Mouse (Mus musculus) bone marrow macrophage, adult 2 months (primary cell): ENCODE results near the gene Zfp120. TPM values are rescaled to one million over a fixed set of nuclear protein-coding genes. Genes with fewer than 3 reads are reported as not detected.
"Not testable (repeated sequence)": the region's sequence is repeated elsewhere in the genome, so short reads cannot be mapped to it uniquely, and the experiment has no call there.

Source experiments
- H3K27ac ChIP-seq: 2 replicates; pipeline ENCODE4 v1.5.1; 2012; ENCODE audit warnings: low read depth, low read length; ENCODE audit not compliant: insufficient read depth
- H3K4me1 ChIP-seq: 2 replicates; pipeline ENCODE4 v1.6.1; 2012; ENCODE audit warnings: low read length; ENCODE audit not compliant: control insufficient read depth, insufficient read depth
- H3K4me3 ChIP-seq: 2 replicates; pipeline ENCODE4 v1.5.1; 2012; ENCODE audit warnings: mild to moderate bottlenecking, low read length, moderate library complexity; ENCODE audit not compliant: insufficient read depth
- CTCF ChIP-seq: IDR thresholded peaks from 2 replicates; pipeline ENCODE4 v1.5.1; 2012; ENCODE audit warnings: low read depth, mild to moderate bottlenecking, low read length, moderate library complexity
- POLR2A ChIP-seq: IDR thresholded peaks from 2 replicates; pipeline ENCODE4 v1.6.1; 2012; ENCODE audit warnings: mild to moderate bottlenecking, low read depth, low read length, borderline replicate concordance
- polyA plus RNA-seq: library from polyadenylated mRNA; stranded (reverse); fragments of >200 nt; gene quantifications from 2 replicates; pipeline ENCODE4 v1.2.4, GENCODE M21; 2012; ENCODE audit not compliant: missing spikeins, insufficient read depth, insufficient read length

Gene Zfp120
- polyA plus RNA-seq = 21.0 and 21.5 TPM in 2 replicates

- peak within 1 kb of the TSS; percentile 97 for H3K4me3 ChIP-seq
- TF ChIP-seq POLR2A (no peak), CTCF (no peak)
- H3K27ac ChIP-seq = peak within 1 kb of the TSS; percentile 89
- H3K4me1 ChIP-seq = peaks cover 6% of the 10 kb centered on the region
Observed at GRCm38 (mm10) chr2:150136435-150136897, at the start of gene Zfp120. TSS of gene Zfp120 (minus strand) at chr2:150136708.

- H3K4me3 ChIP-seq, H3K4me1 ChIP-seq: not testable (repeated sequence)
Observed at GRCm38 (mm10) chr2:150181570-150181999, 45.1 kb upstream of the Zfp120 start, which contains the start of gene Gm14139. TSS of gene Gm14139 (plus strand) at chr2:150181755.

GRCm38 (mm10) chr2:150181046-150181445, 44.5 kb upstream of the Zfp120 start:
- not testable (repeated sequence) for H3K4me3 ChIP-seq, H3K27ac ChIP-seq, H3K4me1 ChIP-seq

More at GRCm38 (mm10) chr2:150181570-150181999, 45.1 kb upstream of the Zfp120 start, which contains the start of gene Gm14139:
- H3K27ac ChIP-seq = not testable (repeated sequence)

GRCm38 (mm10) chr2:150179579-150179978, 43.1 kb upstream of the Zfp120 start, which contains the start of gene Gm10770:
TSS of gene Gm10770 (minus strand) at chr2:150179679.
- H3K4me3 ChIP-seq, H3K4me1 ChIP-seq, H3K27ac ChIP-seq: not testable (repeated sequence)

- Histone ChIP-seq H3K4me1 (no peaks in the 10 kb centered on the region), H3K27ac (no peak overlapping the region), H3K4me3 (no peak overlapping the region)
- TF ChIP-seq CTCF (no peak), POLR2A (no peak)
Observed at GRCm38 (mm10) chr2:150173833-150174232, 37.3 kb upstream of the Zfp120 start.

GRCm38 (mm10) chr2:150166703-150167102, 30.2 kb upstream of the Zfp120 start:
- Histone ChIP-seq H3K4me3 (no peak overlapping the region), H3K27ac (no peak overlapping the region), H3K4me1 (no peaks in the 10 kb centered on the region)
- TF ChIP-seq CTCF = no peak
- TF ChIP-seq POLR2A = no peak

- TF ChIP-seq CTCF = no peak
- TF ChIP-seq POLR2A = no peak
- peaks cover 6% of the 10 kb centered on the region for H3K4me1 ChIP-seq
- no peak overlapping the region for H3K4me3 ChIP-seq
- H3K27ac ChIP-seq = no peak overlapping the region
Observed at GRCm38 (mm10) chr2:150132773-150133172, 3.7 kb downstream of the Zfp120 start.

GRCm38 (mm10) chr2:150132002-150132401, 4.5 kb downstream of the Zfp120 start:
- H3K27ac ChIP-seq, H3K4me1 ChIP-seq, H3K4me3 ChIP-seq: not testable (repeated sequence)

- TF ChIP-seq CTCF (no peak), POLR2A (no peak)
- Histone ChIP-seq H3K27ac (no peak overlapping the region), H3K4me3 (no peak overlapping the region), H3K4me1 (no peaks in the 10 kb centered on the region)
Observed at GRCm38 (mm10) chr2:150111247-150111912, 25.1 kb downstream of the Zfp120 start.

- H3K4me3 ChIP-seq, H3K27ac ChIP-seq, H3K4me1 ChIP-seq: not testable (repeated sequence)
Observed at GRCm38 (mm10) chr2:150099618-150100017, 36.9 kb downstream of the Zfp120 start.

Other genes with a start within 250 kb of the Zfp120 start
- not detected in 2 replicates for gene Gm10770, start 43.0 kb upstream of the Zfp120 start, polyA plus RNA-seq
- gene Gm14139, start 45.0 kb upstream of the Zfp120 start, polyA plus RNA-seq = not detected in 2 replicates
- 1.5 and 1.9 TPM in 2 replicates for gene Zfp937, start 81.4 kb upstream of the Zfp120 start, polyA plus RNA-seq
- gene Gm21994, start 118.9 kb upstream of the Zfp120 start, polyA plus RNA-seq = 1.4 and 2.7 TPM in 2 replicates
- not detected in 2 replicates for gene Gm14124, start 120.8 kb upstream of the Zfp120 start, polyA plus RNA-seq
- gene Gm10130, start 187.0 kb upstream of the Zfp120 start, polyA plus RNA-seq = 2.4 TPM in 1 of 2 replicates, not detected in the other
- gene 3300002I08Rik, start 226.1 kb upstream of the Zfp120 start, polyA plus RNA-seq = 1.2 and 1.8 TPM in 2 replicates